Mouse (Mus musculus) heart, adult 11 months (tissue): ENCODE results near the gene 5730409E04Rik.
A peak's percentile ranks its signal among the peaks of the same experiment; 100 is the strongest.

Source experiments
- DNase-seq: peaks from one replicate; pipeline ENCODE4 v3.0.0; 2022

Gene 5730409E04Rik

DNA sequence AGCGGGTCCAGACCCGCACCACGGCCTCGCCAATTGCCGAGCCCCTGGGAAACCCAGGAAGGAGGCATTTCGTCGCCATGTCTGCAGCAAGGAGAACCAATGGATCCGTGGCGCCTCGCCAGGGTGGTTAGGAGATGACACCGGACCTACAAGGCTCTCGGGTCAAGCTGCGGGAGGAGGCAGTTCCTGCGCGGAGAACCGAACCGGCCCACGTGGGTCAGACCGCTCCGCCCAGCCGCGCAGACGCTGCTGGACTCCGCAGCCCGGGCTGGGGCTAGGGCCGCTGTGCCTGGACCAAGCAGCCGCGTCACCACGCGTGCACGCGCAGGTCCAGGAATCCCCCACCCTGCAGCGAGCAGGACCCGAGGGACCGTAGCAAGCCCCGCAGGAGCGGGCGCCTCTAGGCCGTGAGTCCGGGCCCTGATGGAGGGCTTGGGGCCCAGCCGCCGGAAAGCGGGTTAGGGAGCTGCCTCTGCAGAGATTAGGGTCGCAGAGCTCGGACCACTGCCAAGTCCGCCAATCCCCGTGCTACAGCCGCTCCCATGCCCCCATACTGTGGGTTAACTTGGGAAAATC, at the start of gene 5730409E04Rik:
5730409E04Rik (plus strand) TSS at position 213 of the 576 bp plus-strand sequence.
- peak; percentile 99 for DNase-seq

DNA sequence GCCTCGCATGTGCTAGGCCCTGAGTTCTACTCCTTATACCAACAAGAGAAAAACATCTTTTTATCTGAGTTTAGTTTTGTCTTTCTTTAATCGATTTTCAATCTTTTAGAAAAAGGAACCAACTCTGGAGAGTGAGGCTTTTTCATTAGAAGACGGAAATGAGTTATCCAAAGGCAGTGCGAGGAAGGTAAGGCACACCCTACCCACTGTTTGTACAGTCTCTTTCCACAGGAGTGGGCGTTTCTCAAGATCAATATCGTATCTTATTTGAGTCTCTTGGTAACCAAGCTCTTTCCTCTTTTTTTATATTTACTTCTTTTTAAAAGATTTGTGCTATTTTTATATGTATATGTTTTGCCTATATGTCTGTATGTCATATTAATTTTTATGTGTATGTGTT, 45.8 kb upstream of the 5730409E04Rik start:
- no peak for DNase-seq

DNA sequence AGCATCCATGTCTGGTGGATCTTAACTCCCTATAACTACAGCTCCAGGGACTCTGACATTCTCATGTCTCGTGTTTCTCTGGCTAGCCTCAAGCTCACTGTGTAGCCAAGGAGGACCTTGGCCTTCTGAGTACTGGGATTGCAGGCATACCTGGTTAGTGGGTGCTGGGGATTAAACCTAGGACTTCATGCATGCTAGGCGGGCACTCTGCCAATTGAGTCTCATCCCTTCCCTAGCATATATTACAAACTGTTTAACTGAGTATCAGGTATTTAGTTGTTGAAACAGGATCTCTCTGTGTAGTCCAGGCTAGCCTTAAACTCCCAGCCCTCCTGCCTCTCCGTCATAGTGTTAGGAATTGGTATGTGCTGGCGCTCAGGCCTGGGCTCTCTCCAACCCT, 42.4 kb upstream of the 5730409E04Rik start:
- no peak for DNase-seq

DNA sequence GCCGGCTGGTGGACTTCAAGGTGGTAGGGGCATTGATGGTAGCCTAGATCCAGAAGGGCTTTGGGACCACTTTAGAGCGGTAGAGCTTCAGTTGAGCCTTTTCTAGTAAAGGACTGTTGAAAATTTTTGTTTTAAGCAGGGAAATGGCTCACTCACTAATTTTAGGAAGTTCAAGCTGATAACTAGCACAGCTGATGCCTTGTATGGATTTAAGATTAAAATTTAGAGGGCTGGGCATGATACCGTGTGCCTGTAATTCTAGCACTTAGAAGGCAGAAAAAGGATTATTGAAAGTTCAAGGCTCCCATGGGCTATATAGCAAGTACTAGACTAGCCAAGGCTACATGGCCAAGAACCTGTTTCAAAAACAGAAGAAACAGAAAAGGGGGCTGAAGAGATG, 39.8 kb upstream of the 5730409E04Rik start:
- DNase-seq: no peak

DNA sequence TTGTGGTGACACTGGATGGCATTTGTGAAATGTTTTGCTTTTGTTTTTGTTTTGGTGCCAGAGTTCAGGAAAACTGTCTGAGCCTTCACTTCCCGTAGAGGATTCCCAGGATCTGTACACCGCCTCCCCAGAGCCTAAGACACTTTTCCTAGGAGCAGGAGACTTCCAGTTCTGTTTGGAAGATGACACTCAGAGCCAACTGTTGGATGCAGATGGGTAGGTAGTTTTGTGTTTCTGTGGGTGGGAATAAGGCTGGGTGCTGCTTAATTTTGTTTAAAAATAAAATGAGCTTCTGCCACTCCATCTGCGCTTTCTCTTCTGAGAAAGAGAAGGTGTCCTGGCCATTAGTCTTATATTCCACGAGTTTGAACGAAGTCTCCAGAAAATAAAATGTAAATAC, 33.3 kb upstream of the 5730409E04Rik start:
- DNase-seq: no peak

DNA sequence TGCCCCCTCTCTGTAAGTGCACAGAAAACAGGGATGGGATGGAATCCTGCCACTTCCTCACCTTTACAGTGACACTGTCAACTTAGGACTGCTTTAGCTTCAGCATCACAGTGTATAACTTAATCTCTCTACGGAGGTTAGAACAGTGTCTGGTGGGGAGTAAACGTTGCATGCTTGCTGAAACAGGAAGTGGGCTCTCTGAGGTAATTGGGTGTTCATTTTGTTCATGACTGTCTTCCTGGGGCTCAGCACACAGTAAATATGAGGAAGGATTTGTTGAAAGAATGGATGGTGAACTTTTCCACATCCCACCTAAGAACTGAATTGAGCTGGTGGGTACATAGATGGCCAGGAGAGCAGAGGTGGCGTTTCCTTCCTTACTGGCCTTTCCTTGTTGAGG, 31.7 kb upstream of the 5730409E04Rik start:
- no peak for DNase-seq

DNA sequence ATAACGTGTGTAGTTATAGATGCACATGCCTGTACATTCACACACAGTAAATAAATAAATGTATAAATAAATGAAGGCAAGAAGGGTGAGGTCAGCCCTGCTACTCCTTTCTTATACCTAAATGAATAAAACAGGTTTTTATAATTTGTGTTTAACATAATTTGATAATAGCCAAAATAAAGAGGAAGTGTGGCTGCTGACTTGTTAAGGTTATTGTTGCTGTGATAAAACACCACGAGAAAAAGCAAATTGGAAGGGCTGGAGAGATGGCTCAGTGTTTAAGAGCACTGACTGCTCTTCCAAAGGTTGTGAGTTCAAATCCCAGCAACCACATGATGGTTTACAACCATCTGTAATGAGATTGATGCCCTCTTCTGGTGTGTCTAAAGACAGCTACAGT, 30.5 kb upstream of the 5730409E04Rik start:
- no peak for DNase-seq

DNA sequence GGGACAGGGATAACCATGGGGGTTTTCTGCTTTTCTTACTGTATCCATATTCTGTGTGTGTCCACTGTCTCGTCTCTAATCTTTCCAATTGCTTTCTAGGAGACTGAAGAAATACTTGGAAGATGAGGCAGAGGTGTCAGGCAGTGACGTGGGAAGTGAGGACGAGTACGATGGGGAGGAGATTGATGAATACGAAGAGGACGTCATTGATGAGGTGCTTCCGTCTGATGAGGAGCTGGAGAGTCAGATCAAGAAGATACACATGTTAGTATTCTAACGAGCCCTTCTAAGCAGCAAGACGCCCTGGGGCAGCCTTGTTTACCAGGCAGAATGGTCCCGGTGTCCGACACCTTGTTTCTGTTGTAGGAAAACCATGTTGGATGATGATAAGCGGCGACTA, 23.9 kb upstream of the 5730409E04Rik start:
- DNase-seq: no peak

DNA sequence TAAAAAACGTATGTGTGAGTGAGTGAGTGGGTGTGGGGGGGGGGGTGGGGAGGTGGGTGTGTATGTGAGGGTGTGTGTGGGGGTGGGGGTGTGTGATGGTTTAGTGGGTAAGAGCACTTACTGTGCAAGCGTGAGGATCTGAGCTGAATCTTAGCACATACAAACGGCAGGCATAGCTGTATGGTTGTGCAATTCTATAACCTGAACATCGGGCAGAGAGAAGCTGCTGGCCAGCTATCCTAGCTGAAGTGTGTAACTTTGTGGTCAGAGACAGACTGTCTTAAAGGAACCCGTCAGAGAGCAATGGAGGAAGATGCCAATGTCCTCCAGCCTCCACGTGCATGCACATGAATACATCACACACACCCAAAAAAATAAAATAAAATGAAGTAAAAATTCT, 17.6 kb upstream of the 5730409E04Rik start:
- no peak for DNase-seq

DNA sequence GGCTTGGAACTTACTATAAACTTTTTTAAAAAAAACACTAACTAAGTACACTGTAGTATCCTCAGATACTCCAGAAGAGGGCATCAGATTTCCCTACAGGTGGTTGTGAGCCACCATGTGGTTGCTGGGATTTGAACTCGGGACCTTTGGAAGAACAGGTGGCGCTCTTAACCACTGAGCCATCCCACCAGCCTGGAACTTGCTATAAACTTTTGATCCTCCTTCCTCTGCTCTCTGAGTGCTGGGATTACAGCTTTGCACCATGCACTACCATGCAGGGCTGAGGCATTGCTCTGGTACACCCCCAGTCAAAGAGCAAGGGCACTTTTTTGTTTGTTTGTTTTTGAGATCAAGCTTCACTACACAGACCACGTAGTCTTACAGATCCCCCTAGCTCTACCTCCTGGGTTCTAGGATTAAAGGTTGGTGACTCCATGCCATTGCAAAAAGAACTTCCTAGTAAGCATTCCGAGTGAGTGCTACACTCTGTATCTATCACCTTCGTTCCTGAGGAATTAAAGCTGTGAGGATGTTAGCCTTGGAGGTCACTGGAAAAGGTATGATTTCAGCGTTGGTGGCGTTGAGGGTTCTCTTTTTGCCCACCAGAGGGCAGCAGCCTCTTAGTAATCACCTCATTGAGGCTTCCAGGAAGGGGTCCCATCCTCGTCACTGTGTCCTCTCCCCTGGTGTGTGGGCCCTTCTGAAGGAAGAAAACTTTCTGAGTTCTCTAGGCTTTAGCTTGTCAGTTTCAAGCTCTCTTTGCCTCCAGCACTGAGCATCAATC, 9.5 kb upstream of the 5730409E04Rik start:
- no peak for DNase-seq

DNA sequence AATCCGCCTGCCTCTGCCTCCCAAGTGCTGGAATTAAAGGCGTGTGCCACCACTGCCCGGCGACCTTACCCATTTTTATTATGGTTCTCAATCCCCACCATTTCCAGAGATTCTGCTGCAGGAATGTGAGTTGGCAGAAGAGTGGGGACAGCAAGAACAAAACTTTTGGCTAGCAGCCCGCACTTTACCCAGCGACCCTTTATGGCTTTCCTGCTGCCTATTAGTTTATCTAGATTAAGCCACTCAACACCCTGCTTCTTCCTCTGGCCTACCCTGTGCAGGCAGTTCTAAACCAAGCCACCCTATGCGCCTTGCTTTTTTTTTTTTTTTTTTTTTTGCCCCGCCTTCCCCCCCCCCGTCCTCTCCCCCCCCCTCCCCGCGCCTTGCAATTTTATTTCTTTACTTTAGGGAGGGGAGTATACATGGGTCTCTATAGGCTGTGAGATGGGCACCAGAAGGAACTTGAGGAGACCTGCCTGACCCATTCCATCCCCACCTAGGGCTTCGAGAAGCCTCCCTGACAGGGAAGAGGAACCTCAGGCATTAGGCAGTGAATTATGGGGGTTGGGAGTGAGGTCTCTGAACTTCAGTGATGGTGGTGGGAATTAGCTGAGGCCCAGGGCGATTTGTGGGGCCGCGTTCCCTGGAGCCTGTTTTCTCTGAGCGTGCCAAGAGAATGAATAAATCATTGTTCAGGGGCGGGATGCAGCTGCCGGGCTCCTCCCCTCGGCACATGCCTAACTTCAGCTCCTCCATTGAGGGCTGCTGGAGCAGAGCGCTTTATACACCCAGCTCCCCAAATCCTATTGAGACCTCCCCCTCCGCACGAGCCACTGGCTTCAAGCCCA, 7.8 kb upstream of the 5730409E04Rik start:
- no peak for DNase-seq

DNA sequence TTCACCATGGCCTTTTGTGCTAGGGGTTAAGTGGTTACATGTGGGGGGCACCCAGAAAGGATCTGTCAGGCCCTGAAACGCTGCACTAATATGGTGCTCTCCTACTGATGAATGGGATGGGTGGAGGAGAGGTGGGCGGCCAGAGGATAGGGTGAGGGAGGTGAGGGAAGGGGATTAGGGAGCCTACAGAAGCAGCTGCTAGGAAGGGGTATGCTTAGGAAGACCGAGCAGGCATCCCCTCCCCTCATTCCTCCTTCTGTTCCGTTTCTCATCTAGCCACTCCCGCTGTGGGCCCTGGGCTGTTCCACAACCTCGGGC, 7.2 kb upstream of the 5730409E04Rik start:
- DNase-seq: no peak

DNA sequence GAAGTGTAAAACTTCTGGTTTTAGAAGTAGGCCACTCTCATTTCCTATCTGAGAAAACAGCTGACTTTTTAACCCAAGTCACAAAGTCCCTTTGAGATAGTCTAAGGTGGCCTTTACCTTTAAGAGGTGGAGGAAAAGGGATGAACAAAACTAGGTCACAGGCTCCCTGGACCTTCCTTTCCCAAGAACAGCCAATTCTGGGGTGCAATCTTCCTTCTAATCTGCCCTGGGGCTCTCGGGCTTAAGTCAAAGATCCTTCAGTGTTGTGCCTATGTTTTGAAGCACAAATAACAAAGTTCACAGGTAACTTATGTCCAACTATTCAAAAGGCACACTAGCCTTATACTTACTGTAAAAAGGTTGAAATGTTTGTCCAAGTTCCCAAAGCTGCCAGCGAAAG, 5.5 kb upstream of the 5730409E04Rik start:
- no peak for DNase-seq

DNA sequence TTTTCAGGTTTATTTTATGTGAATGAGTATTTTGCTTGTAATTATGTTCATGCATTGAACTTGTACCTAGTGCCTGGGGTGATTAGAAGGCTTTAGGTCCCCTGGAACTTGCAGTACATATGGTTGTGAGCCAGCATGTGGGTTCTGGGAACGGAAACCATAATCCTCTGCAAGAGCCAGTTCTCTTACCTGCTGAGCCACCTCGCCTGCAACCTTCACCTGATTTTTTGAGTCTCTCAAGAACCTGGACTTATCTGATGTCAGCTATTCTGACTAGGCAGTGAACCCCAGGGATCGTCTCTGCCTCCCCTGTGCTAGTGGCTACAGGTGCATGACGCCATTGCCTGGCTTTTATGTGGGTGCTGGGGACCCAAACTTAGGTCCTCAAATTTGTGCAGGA, 3.9 kb upstream of the 5730409E04Rik start:
- DNase-seq: no peak

DNA sequence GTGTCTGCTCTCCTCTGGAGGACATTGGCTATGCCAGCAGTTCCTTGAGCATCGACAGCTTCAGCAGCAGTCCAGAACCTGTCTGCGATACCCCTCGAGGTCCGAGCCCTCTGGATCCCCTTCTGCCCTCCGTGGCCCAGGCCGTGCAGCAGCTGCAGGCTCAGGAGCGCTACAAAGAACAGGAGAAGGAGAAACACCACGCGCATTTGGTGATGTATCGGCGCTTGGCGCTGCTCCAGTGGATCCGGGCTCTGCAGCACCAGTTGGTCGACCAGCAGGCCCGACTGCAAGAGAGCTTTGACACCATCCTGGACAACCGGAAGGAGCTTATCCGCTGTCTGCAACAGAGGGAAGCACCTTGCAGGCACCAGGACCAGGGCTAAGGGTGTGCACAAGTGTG, 2.4 kb downstream of the 5730409E04Rik start:
- no peak for DNase-seq

DNA sequence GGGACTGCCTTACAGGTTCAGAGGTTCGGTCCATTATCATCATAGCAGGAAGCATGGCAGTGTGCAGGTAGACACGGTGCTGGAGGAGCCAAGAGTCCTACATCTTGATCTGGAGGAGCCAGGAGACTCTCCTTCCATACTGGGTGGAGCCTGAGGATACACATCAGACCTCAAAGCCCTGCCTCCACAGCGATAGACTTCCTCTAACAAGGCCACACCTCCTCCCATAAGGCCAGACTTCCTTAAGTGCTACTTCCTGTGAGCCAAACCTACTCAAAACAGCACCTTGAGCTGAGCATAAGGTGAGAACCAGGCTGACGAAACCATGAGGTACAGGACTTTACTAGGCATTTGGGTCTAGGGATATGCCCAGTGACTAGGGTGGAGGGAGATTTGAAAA, 6.7 kb downstream of the 5730409E04Rik start:
- DNase-seq: no peak

DNA sequence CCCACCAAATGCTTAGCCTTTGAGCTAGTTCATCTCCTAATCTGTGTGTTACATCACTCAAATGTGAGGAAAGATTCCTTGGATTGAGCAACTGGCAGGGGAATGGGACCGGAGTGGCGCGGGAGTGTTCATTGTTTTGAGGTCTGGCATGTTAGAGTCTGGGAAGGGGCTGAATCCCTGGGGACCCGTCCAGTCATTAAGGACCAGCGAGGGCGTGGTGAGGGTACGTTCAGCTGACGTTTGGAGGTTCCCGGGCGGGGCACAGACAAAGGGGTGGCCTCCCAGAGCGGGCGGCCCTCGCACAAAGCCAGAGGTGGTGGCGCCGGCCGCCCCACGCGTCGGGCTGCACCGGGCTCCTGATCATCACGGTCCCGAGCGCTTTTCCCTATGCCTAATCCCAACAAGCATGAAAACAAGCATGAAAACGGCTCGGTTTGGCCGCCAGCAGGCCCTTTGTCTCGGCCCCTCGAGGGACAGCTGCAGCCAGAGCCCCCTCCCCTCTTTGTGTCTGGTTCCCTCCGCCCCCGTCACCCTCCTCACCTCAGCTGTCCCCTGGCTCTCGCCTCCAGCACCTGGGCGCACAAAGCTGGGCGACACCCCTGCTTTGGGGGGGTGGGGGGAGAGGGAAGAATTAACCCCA, 10.2 kb downstream of the 5730409E04Rik start:
- DNase-seq: no peak

DNA sequence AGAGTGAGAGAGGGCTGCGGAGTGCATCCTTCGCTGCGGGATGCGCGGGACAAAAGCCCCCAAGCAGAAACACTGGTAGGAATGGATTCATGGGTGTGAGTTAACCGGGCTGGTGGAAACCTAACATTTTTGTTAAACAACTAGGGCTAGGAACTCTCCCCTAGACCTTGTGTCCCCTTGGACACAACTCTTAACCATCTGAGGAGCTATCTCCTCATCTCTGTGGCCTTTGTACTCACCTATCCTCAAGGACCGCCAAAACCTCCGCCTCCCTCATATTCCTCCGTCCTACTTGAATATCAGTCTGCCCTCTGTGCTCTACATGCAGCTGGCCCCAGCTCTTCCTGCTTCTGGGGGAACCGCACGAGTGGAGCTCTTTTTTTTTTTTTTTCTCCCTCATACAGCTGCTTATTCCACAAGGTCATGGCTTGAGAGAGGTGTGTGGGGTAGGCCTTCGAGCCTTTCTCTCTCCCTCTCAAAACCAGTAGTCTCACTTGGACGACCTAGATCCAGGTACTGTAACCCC, 10.8 kb downstream of the 5730409E04Rik start:
- no peak for DNase-seq

DNA sequence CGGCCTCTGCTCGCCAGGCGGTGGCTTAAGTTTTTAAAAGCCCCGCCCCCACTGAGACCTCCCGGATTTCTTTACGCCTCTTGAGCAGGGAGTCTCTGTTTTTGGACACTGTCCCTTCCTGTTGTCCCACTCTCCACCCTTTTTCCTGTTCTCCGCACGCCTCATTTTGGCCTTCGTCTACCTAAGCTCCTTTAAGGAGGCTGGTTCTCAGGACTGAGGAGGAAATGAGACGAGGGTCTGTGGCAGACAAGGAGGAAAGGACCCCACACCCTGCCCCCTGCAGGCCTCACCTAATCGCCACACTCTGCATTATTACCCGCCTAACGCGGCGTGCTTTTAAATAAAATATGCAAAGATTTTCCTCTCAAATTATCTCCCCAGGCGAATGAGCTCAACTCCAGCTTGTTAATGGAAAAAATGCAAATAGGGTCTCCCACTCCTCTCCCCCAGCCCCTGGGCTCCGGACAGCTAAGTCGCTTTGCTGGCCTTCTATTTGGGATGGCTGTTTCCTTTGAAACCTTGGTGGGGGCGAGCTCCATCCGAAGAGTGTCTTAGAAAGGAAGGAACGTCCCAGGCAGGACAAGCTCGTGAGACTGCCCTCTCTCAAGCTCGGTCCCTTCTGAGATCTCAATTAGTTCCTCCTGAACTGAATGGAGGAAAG, 17.5 kb downstream of the 5730409E04Rik start:
- DNase-seq: peak; percentile 89

DNA sequence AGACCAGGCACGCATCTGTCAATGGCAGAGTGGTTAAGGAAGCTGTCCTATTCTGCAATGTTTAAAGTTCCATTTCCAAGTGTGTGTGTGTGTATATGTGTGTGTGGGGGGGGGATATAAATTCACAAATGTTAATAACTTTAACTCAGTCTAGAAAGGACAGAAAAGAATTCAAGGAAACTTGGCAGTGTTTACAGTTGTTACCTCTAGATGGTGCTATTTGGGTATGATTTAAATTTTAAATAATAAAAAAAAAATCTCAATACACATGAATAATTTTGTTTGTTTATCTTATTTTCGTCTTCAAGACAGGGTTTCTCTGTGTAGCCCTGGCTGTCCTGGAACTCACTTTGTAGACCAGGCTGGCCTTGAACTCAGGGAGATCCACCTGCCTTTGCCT, 22.3 kb downstream of the 5730409E04Rik start:
- no peak for DNase-seq

DNA sequence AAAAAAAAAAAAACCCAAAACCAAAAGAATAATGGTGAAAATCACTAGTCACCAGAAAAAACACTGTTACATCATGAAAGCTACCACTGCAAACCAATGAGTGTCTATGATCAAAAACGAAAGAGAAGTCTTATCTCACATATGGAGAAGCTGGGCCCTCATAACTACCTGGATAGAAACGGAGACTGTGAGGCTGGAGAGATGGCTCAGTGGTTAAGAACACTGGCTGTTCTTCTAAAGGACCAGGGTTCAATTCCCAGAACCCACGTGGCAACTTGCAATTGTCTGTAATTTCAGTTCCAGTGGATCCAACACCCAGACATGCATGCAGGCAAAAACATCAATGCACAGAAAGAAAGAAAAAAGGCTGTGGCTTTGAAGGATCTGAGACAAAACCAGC, 23.1 kb downstream of the 5730409E04Rik start:
- DNase-seq: no peak

DNA sequence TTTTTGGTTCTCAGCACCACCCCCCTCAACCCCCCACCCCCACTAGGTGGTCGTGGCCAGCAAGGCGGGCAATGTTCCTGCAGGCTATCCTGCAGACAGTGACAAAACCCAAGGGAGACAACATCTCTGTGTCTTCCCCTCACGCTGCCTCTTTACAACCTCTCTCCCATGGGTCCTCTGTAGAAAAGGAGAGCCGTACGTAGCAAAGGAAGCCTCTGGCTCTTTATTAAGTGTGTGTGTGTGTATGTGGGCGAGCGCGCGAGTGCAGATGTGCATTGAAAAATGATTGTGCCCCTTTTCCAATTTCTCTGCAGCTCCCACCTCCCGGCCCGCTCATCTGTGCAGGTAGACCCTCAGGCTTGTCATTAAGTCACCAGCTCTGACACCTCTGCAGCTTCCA, 26.7 kb downstream of the 5730409E04Rik start:
- DNase-seq: no peak

DNA sequence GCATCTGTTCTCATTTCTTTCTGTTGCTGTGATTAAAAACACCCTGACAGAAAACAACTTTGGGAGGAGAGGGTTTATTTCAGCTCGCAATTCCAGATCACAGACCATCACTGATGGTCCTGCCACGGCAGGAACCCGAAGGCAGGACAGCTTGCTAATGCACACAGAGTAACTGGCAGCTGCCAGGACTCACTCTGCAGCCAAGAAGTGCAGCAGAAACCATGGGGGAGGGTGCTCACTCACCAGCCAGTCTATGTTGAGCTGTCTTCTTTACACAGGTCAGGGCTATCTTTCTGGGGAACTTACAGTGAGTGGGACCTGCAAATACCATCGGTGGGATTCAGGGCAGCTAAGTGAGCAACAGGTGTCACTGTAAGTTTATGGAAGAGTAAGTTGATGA, 27.8 kb downstream of the 5730409E04Rik start:
- no peak for DNase-seq
